In the genomic region with DNA sequence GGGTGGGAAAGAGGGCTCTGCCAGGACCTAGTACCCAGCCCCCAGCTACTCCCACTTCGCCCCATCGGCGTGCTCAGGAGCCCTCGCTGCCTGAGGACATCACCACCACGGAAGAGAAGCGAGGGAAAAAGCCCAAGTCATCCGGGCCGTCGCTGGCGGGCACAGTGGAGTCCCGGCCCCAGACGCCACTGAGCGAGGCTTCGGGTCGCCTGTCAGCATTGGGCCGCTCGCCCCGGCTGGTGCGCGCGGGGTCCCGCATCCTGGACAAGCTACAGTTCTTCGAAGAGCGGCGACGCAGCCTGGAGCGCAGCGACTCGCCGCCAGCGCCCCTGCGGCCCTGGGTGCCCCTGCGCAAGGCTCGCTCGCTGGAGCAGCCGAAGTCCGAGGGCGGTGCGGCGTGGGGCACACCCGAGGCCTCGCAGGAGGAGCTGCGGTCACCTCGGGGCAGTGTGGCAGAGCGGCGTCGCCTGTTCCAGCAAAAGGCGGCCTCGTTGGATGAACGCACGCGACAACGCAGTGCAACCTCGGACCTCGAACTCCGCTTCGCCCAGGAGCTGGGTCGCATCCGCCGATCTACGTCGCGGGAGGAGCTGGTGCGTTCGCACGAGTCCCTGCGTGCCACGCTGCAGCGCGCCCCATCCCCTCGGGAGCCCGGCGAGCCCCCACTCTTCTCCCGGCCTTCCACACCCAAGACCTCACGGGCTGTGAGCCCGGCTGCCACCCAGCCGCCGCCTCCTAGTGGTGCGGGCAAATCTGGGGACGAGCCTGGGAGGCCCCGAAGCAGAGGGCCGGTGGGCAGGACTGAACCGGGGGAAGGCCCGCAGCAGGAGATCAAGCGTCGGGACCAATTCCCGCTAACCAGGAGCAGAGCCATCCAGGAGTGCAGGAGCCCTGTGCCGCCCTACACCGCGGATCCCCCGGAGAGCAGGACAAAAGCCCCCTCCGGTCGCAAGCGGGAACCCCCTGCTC, we compare ENCODE assay signal across 9 mouse cellular contexts. TPM values are rescaled to one million over a fixed set of nuclear protein-coding genes. Genes with fewer than 3 reads are reported as not detected.
DNase-seq lines count a peak whose midpoint lies in the region; ATAC-seq and TF ChIP-seq lines count a peak whose summit lies in the region.
"Had no signal": no experiment of that assay in that cellular context is flagged by ENCODE, and none has a peak within 500 bp of the region (broad histone marks: within the 10 kb centered on the region; RNA-seq: fewer than 3 reads in every experiment).

No protein-coding gene starts in this region.

- peak overlapping the region; percentile 48 for H3K4me2 ChIP-seq in heart, embryonic 15.5 days
- peak overlapping the region; percentile 53 for H3K4me2 ChIP-seq in midbrain, embryonic 13.5 days (replicated peaks)

- peak overlapping the region; percentile 26; the same call in 1 of the 2 replicates for H3K27ac ChIP-seq in heart, adult 2 months
- H3K27ac ChIP-seq in heart, embryonic 15.5 days = no peak overlapping the region
- H3K27ac ChIP-seq in midbrain, embryonic 13.5 days = no peak overlapping the region

- H3K36me3 ChIP-seq in heart, adult 2 months (ENCODE audit: control insufficient read depth, insufficient read depth, low read length) = no peaks in the 10 kb centered on the region
- H3K36me3 ChIP-seq in heart, embryonic 15.5 days = peaks cover 18% of the 10 kb centered on the region; the same call in 1 of the 2 replicates
- H3K36me3 ChIP-seq in midbrain, embryonic 13.5 days = 0 out of 2 replicates have a peak, but pooled peaks cover 6% of the 10 kb centered on the region

- H3K4me1 ChIP-seq in heart, adult 2 months (ENCODE audit: control insufficient read depth, insufficient read depth, low read length) = peaks cover 5% of the 10 kb centered on the region; the same call in 1 of the 2 replicates
- peaks cover 73% of the 10 kb centered on the region for H3K4me1 ChIP-seq in heart, embryonic 15.5 days (replicated peaks)
- H3K4me1 ChIP-seq in midbrain, embryonic 13.5 days (replicated peaks) = peaks cover 60% of the 10 kb centered on the region

- ATAC-seq in heart, embryonic 15.5 days (replicated peaks; ENCODE audit: insufficient number of reproducible peaks, insufficient read depth, low FRiP score, low read depth) = no peak
- ATAC-seq in midbrain, embryonic 13.5 days = peak; percentile 2

- H3K9ac ChIP-seq in heart, adult 2 months (ENCODE audit: low read depth, low read length) = peak overlapping the region; percentile 16
- H3K9ac ChIP-seq in heart, embryonic 15.5 days = peak overlapping the region; percentile 39
- H3K9ac ChIP-seq in midbrain, embryonic 13.5 days (replicated peaks) = peak overlapping the region; percentile 60

- no peak overlapping the region for H3K4me3 ChIP-seq in heart, adult 2 months
- peak overlapping the region; percentile 24 for H3K4me3 ChIP-seq in heart, embryonic 15.5 days
- H3K4me3 ChIP-seq in midbrain, embryonic 13.5 days (replicated peaks) = peak overlapping the region; percentile 31

- no peaks in the 10 kb centered on the region for H3K27me3 ChIP-seq in heart, adult 2 months (ENCODE audit: control insufficient read depth, insufficient read depth, low read length)
- H3K27me3 ChIP-seq in heart, embryonic 15.5 days = peaks cover 37% of the 10 kb centered on the region
- peaks cover 57% of the 10 kb centered on the region for H3K27me3 ChIP-seq in midbrain, embryonic 13.5 days
- H3K27me3 ChIP-seq: CH12.LX had no signal

- H3K9me3 ChIP-seq in heart, embryonic 15.5 days (replicated peaks) = no peaks in the 10 kb centered on the region
- H3K9me3 ChIP-seq in midbrain, embryonic 13.5 days = no peaks in the 10 kb centered on the region

- TF ChIP-seq CTCF in heart, adult 2 months (IDR thresholded peaks at IDR 0.05) = no peak

- TF ChIP-seq EP300 in heart, adult 2 months (IDR thresholded peaks at IDR 0.05; ENCODE audit: insufficient read depth, low read depth, low read length) = no peak

- no peak for DNase-seq in heart, adult 2 months
- DNase-seq in heart, postnatal 14 days = no peak
- peak; percentile 56 for DNase-seq in ZHBTc4 (ENCODE audit: low read depth, low spot score)
- DNase-seq in adrenal gland, adult (ENCODE audit: inconsistent age in 2 of 2, low spot score in 1 of 2) = no peak
- DNase-seq in adrenal gland, postnatal 10 days = no peak
- DNase-seq in thymus, adult 18-20 months = no peak

- intact Hi-C loops in heart, adult 2 months (cut with DNase I) = no loop called here
- intact Hi-C loops in heart, postnatal 14 days (cut with DNase I) = no loop called here

- 27% methylated on average over 94 of the region's 94 CpGs for WGBS in heart, adult 2 months
- WGBS in heart, embryonic 15.5 days = 17% methylated on average over 92 of the region's 94 CpGs
- 2% methylated on average over 94 of the region's 94 CpGs for WGBS in midbrain, embryonic 13.5 days

- no peak for TF ChIP-seq POLR2A in heart, adult 2 months (IDR thresholded peaks at IDR 0.05; ENCODE audit: insufficient read depth, low read depth, low read length)

- H3K79me2 ChIP-seq in heart, adult 2 months (replicated peaks; ENCODE audit: control insufficient read depth, insufficient read depth, low read length) = no peaks in the 10 kb centered on the region

RNA-seq across cellular contexts. Expression of a gene that starts 13.1 kb away (rescaled TPM):
- total RNA-seq in heart, adult 2 months (2021) = 100 to 1,000 TPM; 131 to 135 TPM
- polyA plus RNA-seq in heart, adult 2 months (2012; rRNA removed) = 94.0 and 109 TPM in 2 replicates
- total RNA-seq in heart, postnatal 14 days (2021) = 100 to 1,000 TPM; 125 to 126 TPM
- polyA plus RNA-seq in heart, embryonic 15.5 days (2015; fragmentation: Nextera tagmentation; extraction: Ambion mirVana) = 44.5 and 54.4 TPM in 2 replicates
- polyA plus RNA-seq in midbrain, embryonic 13.5 days (2015; fragmentation: Nextera tagmentation; extraction: Ambion mirVana) = 11.2 and 12.8 TPM in 2 replicates
- total RNA-seq in adrenal gland, postnatal 10 days (2021) = 10 to 100 TPM; 12.8 to 30.6 TPM

RNA-seq across cellular contexts. Expression of a gene that starts 28.1 kb away (rescaled TPM):
- total RNA-seq in heart, adult 2 months (2021) = 1,000 to 10,000 TPM; 1,224 to 1,521 TPM
- 719 and 781 TPM in 2 replicates for polyA plus RNA-seq in heart, adult 2 months (2012; rRNA removed)
- 1,000 to 10,000 TPM; 1,039 to 1,057 TPM for total RNA-seq in heart, postnatal 14 days (2021)
- polyA plus RNA-seq in heart, embryonic 15.5 days (2015; fragmentation: Nextera tagmentation; extraction: Ambion mirVana) = 374 and 419 TPM in 2 replicates
- polyA plus RNA-seq in midbrain, embryonic 13.5 days (2015; fragmentation: Nextera tagmentation; extraction: Ambion mirVana) = 0.84 and 1.1 TPM in 2 replicates
- 100 to 1,000 TPM in 1 of 2 experiments, 10 to 100 TPM in 1; 62.7 to 208 TPM for total RNA-seq in adrenal gland, postnatal 10 days (2021)

RNA-seq across cellular contexts. Expression of a gene that starts 47.5 kb away (rescaled TPM):
- 10 to 100 TPM; 38.9 to 39.9 TPM for total RNA-seq in heart, adult 2 months (2021)
- 91.3 and 94.6 TPM in 2 replicates for polyA plus RNA-seq in heart, adult 2 months (2012; rRNA removed)
- 10 to 100 TPM; 32.3 to 32.5 TPM for total RNA-seq in heart, postnatal 14 days (2021)
- polyA plus RNA-seq in heart, embryonic 15.5 days (2015; fragmentation: Nextera tagmentation; extraction: Ambion mirVana) = 63.9 and 81.8 TPM in 2 replicates
- 78.4 and 88.8 TPM in 2 replicates for polyA plus RNA-seq in midbrain, embryonic 13.5 days (2015; fragmentation: Nextera tagmentation; extraction: Ambion mirVana)
- total RNA-seq in adrenal gland, postnatal 10 days (2021) = 10 to 100 TPM; 58.6 to 61.8 TPM

Comparison
In these comparisons a context has a peak if more than half of its experiments do, and no peak if none do; other contexts are left out.
1. RNA of a gene that starts 28.1 kb away (total RNA-seq): 1,224 to 1,521 TPM in heart, adult 2 months and 1,039 to 1,057 TPM in heart, postnatal 14 days; 62.7 to 208 TPM in adrenal gland, postnatal 10 days; every median in the first group is over 4 times any median in the second.
2. Peak in every context shown above with its lines, with median percentiles within 50 percentile points of each other: H3K9ac ChIP-seq.